Mouse (Mus musculus): Measurements from ENCODE around the gene Siae.

- TF ChIP-seq POLR2A (IDR thresholded peaks at IDR 0.05; ENCODE audit: low read depth, low read length) (0 out of 2 replicates have a peak, but pooled peaks have one; percentile 21), CTCF (IDR thresholded peaks at IDR 0.05; ENCODE audit: extremely low read depth, insufficient read length, insufficient replicate concordance, low read depth, low read length) (no peak)
These were observed at the start of gene Siae for GRCm38 (mm10) chr9:37554838-37555748.
